Mouse (Mus musculus) stomach, postnatal 0 days (tissue): ENCODE measurements around the gene Lingo2. TPM values are rescaled to one million over a fixed set of nuclear protein-coding genes. Genes with fewer than 3 reads are reported as not detected.

Source experiments
- ATAC-seq: fragments of 200-750 bp; cut with Nextera tagmentation; 2 replicates; pipeline ENCODE4 v1.8.0; 2017; ENCODE audit not compliant: low FRiP score, low TSS enrichment
- DNase-seq: peaks from one replicate; pipeline ENCODE4 v3.0.0-alpha.2; 2016; ENCODE audit warnings: low spot score
- H3K27ac ChIP-seq: fragments of 300-500 bp; sonication (generic); replicated peaks from 2 replicates; pipeline ENCODE4 v1.5.1; 2014; ENCODE audit warnings: mild to moderate bottlenecking, control low read depth
- H3K27me3 ChIP-seq: fragments of 300-500 bp; sonication (generic); 2 replicates; pipeline ENCODE4 v1.6.1; 2014; ENCODE audit warnings: low read length; ENCODE audit not compliant: control insufficient read depth, insufficient read depth
- H3K36me3 ChIP-seq: fragments of 300-500 bp; sonication (generic); 2 replicates; pipeline ENCODE4 v1.6.1; 2014; ENCODE audit warnings: low read length, mixed read lengths; ENCODE audit not compliant: control insufficient read depth, insufficient read depth
- H3K4me1 ChIP-seq: fragments of 300-500 bp; sonication (generic); replicated peaks from 2 replicates; pipeline ENCODE4 v1.6.1; 2014; ENCODE audit warnings: antibody characterized with exemption; ENCODE audit not compliant: control insufficient read depth, insufficient read depth
- H3K4me2 ChIP-seq: fragments of 300-500 bp; sonication (generic); replicated peaks from 2 replicates; pipeline ENCODE4 v1.6.1; 2014; ENCODE audit warnings: low read depth, mild to moderate bottlenecking, control low read depth, moderate library complexity
- H3K4me3 ChIP-seq: fragments of 300-500 bp; sonication (generic); 2 replicates; pipeline ENCODE4 v1.5.1; 2014; ENCODE audit warnings: low read depth, low read length, control low read depth
- H3K9ac ChIP-seq: fragments of 300-500 bp; sonication (generic); 2 replicates; pipeline ENCODE4 v1.6.1; 2014; ENCODE audit warnings: mild to moderate bottlenecking, low read length, control low read depth, mixed read lengths
- H3K9me3 ChIP-seq: fragments of 300-500 bp; sonication (generic); 2 replicates; pipeline ENCODE4 v1.6.1; 2016; ENCODE audit warnings: low read length; ENCODE audit not compliant: control insufficient read depth
- CTCF ChIP-seq: IDR thresholded peaks from 2 replicates; pipeline ENCODE4 v1.5.1; 2016; ENCODE audit warnings: antibody characterized with exemption, low read depth, mild to moderate bottlenecking, moderate library complexity
- EP300 ChIP-seq: optimal IDR thresholded peaks from 2 replicates; pipeline ENCODE3; 2016; ENCODE audit warnings: antibody characterized with exemption
- WGBS: fragments of 180-500 bp; shearing (Covaris S2); extraction: QIAGEN DNeasy Blood & Tissue Kit; methylation state at CpG from one replicate; pipeline ENCODE4 v1.1.7; 2014; 5-methylcytosine and 5-hydroxymethylcytosine counted together
- polyA plus RNA-seq: library from polyadenylated mRNA; unstranded; fragments of >200 nt; fragmentation: Nextera tagmentation; extraction: Ambion mirVana; gene quantifications from 2 replicates; pipeline ENCODE4 v1.2.1, GENCODE M21; 2015

Gene Lingo2
- 0.39 and 0.50 TPM in 2 replicates for polyA plus RNA-seq

DNA sequence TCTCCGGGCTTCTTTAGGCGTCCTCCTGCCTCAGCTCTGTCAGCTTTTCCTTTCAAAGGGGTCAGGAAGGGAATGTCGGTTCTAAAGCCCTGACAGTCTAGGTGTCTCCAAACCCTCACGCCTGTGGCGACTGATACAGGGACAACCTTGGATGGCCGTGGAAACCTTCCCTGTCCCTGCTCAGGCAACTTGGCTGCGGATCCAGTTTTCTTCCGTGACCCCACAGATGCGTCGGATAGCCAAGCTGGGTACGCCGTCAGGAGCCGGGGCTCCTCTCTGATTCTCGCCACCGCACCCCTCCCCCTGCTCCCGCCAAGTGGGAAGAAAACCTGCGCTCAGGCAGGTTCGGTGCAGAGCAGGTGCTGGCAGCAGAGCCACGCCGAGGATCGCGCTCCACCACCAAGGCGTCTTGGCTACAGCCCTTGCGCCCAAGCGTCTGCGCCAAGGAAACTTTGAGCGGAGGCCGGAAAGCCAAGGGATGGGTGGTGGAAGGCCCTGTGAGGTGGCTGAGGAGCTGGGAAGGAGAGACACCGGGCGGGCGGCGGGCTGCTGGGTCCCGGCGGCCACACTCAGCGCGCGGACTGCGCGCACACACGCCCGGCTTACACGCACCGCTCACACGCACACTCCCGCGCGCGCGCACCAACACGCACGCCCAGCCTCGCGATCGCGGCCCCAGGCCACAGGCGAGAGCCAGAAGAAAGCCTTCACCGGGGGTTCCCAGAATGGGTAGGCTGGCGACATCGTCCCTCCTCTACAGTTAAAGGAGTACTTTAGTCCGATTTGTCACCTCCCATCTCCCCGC is at the start of gene Lingo2:
Gene Lingo2, minus strand, starts transcription at position 598 of the 805 bp plus-strand sequence.
- H3K9ac ChIP-seq: no peak within 1 kb of the TSS; the same call in 1 of the 2 replicates
- no peak within 1 kb of the TSS for H3K27ac ChIP-seq
- H3K36me3 ChIP-seq: no peaks in the 10 kb centered on the region
- H3K4me1 ChIP-seq: no peaks in the 10 kb centered on the region; the same call in 1 of the 2 replicates
- TF ChIP-seq EP300 (no peak), CTCF (no peak)
- H3K27me3 ChIP-seq: peaks cover 10% of the 10 kb centered on the region; the same call in 1 of the 2 replicates
- H3K9me3 ChIP-seq: no peaks in the 10 kb centered on the region
- DNase-seq: peak; percentile 21
- WGBS: under 1% methylated on average over 39 of the region's 61 CpGs
- peak within 1 kb of the TSS; percentile 84 for H3K4me2 ChIP-seq
- peak; percentile 21; the same call in 1 of the 2 replicates for ATAC-seq
- H3K4me3 ChIP-seq: peak within 1 kb of the TSS; percentile 48

- no peak for TF ChIP-seq CTCF
- no peak for TF ChIP-seq EP300
- Histone ChIP-seq H3K36me3 (no peaks in the 10 kb centered on the region), H3K4me1 (no peaks in the 10 kb centered on the region), H3K9ac (no peak overlapping the region), H3K9me3 (no peaks in the 10 kb centered on the region), H3K4me3 (no peak overlapping the region), H3K27ac (no peak overlapping the region), H3K27me3 (no peaks in the 10 kb centered on the region), H3K4me2 (no peak overlapping the region)
- no peak for ATAC-seq
- DNase-seq: no peak
- 82% methylated on average over 4 of the region's 4 CpGs for WGBS
Measured at GRCm38 (mm10) chr4:36973358-36973757, 21.8 kb upstream of the Lingo2 start.

DNA sequence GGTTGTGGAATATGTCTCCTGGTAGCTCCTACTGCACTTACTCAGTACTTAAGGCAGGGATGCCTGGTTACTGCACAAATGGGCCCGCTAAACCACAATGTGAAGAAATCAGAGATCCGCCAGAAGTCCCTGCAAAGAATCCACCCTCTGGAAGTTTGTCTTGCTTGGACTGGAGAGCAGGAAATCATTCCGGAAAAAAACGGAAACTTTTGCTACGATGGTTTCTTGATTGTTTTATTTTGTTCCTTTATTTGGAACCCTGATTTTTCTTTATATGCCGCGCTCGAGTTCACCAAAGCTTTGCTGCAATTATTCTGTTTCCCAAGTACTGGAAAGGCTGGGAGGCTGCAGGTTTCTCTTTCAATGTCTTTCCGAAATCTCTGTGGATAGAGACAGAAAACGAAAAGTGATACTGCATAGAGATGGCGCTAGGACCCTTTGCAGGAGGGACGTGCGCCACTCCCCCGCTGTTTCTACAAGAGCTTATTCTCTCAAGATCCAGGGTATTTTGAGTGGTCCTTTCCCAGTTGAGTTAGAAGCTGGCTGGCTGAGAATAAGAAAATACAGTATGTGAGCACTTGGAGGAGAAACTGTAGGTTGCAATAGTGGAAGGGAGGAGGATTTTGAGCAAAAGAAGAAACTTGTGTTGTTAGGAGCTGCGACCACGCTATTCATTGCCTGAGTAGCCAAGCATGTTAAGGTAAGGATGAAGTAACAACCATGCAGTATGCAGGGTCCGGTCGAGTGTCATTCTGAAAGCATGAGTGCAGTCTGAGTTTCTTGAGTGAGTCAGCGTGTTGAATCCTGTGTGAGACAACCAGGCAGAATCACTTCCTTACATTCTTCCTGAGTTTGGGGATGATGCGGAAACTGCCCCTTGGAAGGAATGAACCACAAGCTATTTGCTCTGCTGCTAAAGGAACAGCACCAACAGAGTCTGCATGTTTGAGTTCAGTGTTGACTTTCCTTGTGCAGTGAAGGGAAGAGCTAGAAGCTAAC is 1.2 kb upstream of the Lingo2 start:
- no peak overlapping the region for H3K27ac ChIP-seq
- H3K4me1 ChIP-seq: no peaks in the 10 kb centered on the region; the same call in 1 of the 2 replicates
- TF ChIP-seq CTCF (peak; percentile 11; the same call in 1 of the 2 replicates), EP300 (no peak)
- no peak overlapping the region for H3K9ac ChIP-seq
- WGBS: 12% methylated on average over 20 of the region's 20 CpGs
- H3K9me3 ChIP-seq: no peaks in the 10 kb centered on the region
- H3K4me2 ChIP-seq: peak overlapping the region; percentile 84
- DNase-seq (no peak), ATAC-seq (no peak)
- H3K27me3 ChIP-seq: peaks cover 10% of the 10 kb centered on the region; the same call in 1 of the 2 replicates
- peak overlapping the region; percentile 48 for H3K4me3 ChIP-seq
- H3K36me3 ChIP-seq: no peaks in the 10 kb centered on the region

DNA sequence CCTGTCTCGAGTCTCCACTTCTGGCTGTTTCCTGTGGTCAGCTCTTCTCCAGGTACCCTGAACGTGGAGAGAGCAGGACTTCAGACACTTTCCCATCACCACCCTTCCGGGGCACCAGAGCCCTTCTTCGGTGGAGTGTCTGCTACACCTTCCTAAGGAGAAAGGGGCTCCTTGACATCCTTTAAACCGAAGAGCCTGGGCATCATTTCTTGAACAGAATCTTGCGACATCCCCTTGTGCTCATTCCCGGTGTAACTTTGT is 338 bp upstream of the Lingo2 start:
- ATAC-seq (no peak), DNase-seq (no peak)
- H3K36me3 ChIP-seq: no peaks in the 10 kb centered on the region
- 2% methylated on average over 7 of the region's 7 CpGs for WGBS
- peak overlapping the region; percentile 84 for H3K4me2 ChIP-seq
- H3K4me3 ChIP-seq: peak overlapping the region; percentile 48
- TF ChIP-seq CTCF (no peak), EP300 (no peak)
- no peaks in the 10 kb centered on the region for H3K9me3 ChIP-seq
- H3K9ac ChIP-seq: no peak overlapping the region
- peaks cover 10% of the 10 kb centered on the region; the same call in 1 of the 2 replicates for H3K27me3 ChIP-seq
- H3K4me1 ChIP-seq: no peaks in the 10 kb centered on the region; the same call in 1 of the 2 replicates
- H3K27ac ChIP-seq: no peak overlapping the region

- peaks cover 10% of the 10 kb centered on the region; the same call in 1 of the 2 replicates for H3K27me3 ChIP-seq
- ATAC-seq: 0 out of 2 replicates have a peak, but pooled peaks have one; percentile 32
- H3K4me2 ChIP-seq: peak overlapping the region; percentile 84
- TF ChIP-seq EP300 (no peak), CTCF (no peak)
- no peaks in the 10 kb centered on the region for H3K36me3 ChIP-seq
- H3K9me3 ChIP-seq: no peaks in the 10 kb centered on the region
- no peaks in the 10 kb centered on the region; the same call in 1 of the 2 replicates for H3K4me1 ChIP-seq
- H3K27ac ChIP-seq: no peak overlapping the region
- H3K4me3 ChIP-seq: peak overlapping the region; percentile 48
- 2% methylated on average over 11 of the region's 11 CpGs for WGBS
- no peak overlapping the region for H3K9ac ChIP-seq
- peak; percentile 19 for DNase-seq
Measured at GRCm38 (mm10) chr4:36950790-36951149, 777 bp downstream of the Lingo2 start.
